Mouse (Mus musculus) adrenal gland, postnatal 14 days (tissue): ENCODE measurements around the gene Gm4836. TPM values are rescaled to one million over a fixed set of nuclear protein-coding genes. Genes with fewer than 3 reads are reported as not detected.
"Not testable (repeated sequence)": the region's sequence is repeated elsewhere in the genome, so short reads cannot be mapped to it uniquely, and the experiment has no call there.

Source experiments
- DNase-seq: peaks from one replicate; pipeline ENCODE4 v3.0.0; 2021; ENCODE audit warnings: mixed read lengths
- long read RNA-seq, 2 experiments: library from polyadenylated mRNA; stranded (forward); transcript quantifications; one replicate each; pipeline ENCODE4 v2.0.0; 2021
- total RNA-seq: library from RNA; stranded (reverse); gene quantifications from 2 replicates; pipeline ENCODE4 v1.2.3, GENCODE M21; 2021

Gm4836 gene
- not detected in 2 replicates for total RNA-seq
- long read RNA-seq, experiment 1 = 0 reads
- long read RNA-seq, experiment 2 = 0 reads

DNA sequence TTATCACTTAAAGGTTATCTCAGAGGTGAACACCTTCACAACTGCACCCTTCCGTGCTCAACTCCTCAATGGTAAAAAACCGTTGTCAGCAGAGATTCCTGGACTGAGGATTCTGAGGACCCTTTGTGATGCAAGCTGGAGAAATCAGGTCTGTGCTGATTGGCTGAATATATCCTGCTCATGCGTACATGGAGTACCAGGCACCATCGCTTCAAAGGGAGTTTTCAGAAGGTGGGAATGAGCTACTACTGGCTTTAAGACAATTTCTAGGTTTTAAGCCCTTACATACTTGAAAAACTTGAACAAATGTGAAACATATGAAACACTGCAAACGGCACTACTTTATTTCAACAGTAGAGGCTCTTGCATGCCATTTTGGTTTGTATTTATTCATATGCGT is at the start of gene Gm4836:
Gene Gm4836, minus strand, starts transcription at position 101 of the 400 bp plus-strand sequence.
- not testable (repeated sequence) for DNase-seq
